Mouse (Mus musculus) Patski (cell line): ENCODE measurements around the gene Atf4. TPM values are rescaled to one million over a fixed set of nuclear protein-coding genes. Genes with fewer than 3 reads are reported as not detected.

Experiments
- ATAC-seq: fragments of 100-300 bp; one replicate; pipeline ENCODE4 v1.8.0; 2021
- CTCF ChIA-PET: fragments of 350-600 bp; sonication (Branson Sonifier 250); formaldehyde crosslinking; loops from one replicate; lab custom pipeline; 2022; ENCODE audit warnings: inconsistent platforms; lab: Charles Lee
- POLR2A ChIA-PET: fragments of 350-600 bp; sonication (Branson Sonifier 250); formaldehyde crosslinking; loops from one replicate; lab custom pipeline; 2022; ENCODE audit warnings: antibody characterized with exemption, inconsistent platforms; lab: Charles Lee
- DNase-seq: peaks from one replicate; pipeline ENCODE4 v3.0.0-alpha.2; 2011; ENCODE audit warnings: low read depth, low spot score
- H3K27me3 ChIP-seq: fragments of 371-371 bp; one replicate; pipeline ENCODE4 v1.5.1; 2021
- CTCF ChIP-seq: fragments of 100-300 bp; IDR thresholded peaks from one replicate; pipeline ENCODE4 v1.5.1; 2021
- in situ Hi-C: fragments of 300-500 bp; cut with MboI; formaldehyde crosslinking; loops from 3 replicates; pipeline ENCODE4 v1.11.1; 2018; ENCODE audit warnings: low pct_unique_long_range_greater_than_20kb, mixed read lengths
- polyA plus RNA-seq: library from polyadenylated mRNA; unstranded; gene quantifications from one replicate; pipeline ENCODE4 v1.2.3, GENCODE M21; 2021

Gene Atf4
- polyA plus RNA-seq: 403 TPM

- peak; percentile 84 for ATAC-seq
- no peak for TF ChIP-seq CTCF
- ChIA-PET CTCF (interaction anchor here (0.9 kb wide), 1 partner anchor 27 kb away, joined by 3 read pairs; no protein-coding TSS in a partner anchor), POLR2A (interaction anchor here (1.1 to 2.2 kb wide), 3 partner anchors 17 to 35 kb away, joined by 6 to 11 read pairs (median 9); partner anchors contain the start of gene Mief1)
- peak; percentile 94 for DNase-seq
- in situ Hi-C loops: loop anchor here (25.0 kb wide), 2 partner anchors 557 to 682 kb away; partner anchors contain the start of gene Adsl
- no peaks in the 10 kb centered on the region for H3K27me3 ChIP-seq
Measured at GRCm38 (mm10) chr15:80254847-80255645, at the start of gene Atf4. Atf4 (plus strand) TSS chr15:80255184.

GRCm38 (mm10) chr15:80206057-80206565 lies 48.9 kb upstream of the Atf4 start:
- ChIA-PET CTCF (interaction anchor here (2.8 kb wide), 1 partner anchor 11 kb away, joined by 12 read pairs; no protein-coding TSS in a partner anchor), POLR2A (no interaction called here)
- ATAC-seq: no peak
- in situ Hi-C loops: no loop called here
- no peaks in the 10 kb centered on the region for H3K27me3 ChIP-seq
- DNase-seq: no peak
- TF ChIP-seq CTCF: no peak

GRCm38 (mm10) chr15:80208446-80208845 lies 46.5 kb upstream of the Atf4 start:
- DNase-seq (no peak), ATAC-seq (no peak)
- POLR2A ChIA-PET: interaction anchor here (0.6 kb wide), 1 partner anchor 8 kb away, joined by 3 read pairs; no protein-coding TSS in a partner anchor
- TF ChIP-seq CTCF: no peak
- CTCF ChIA-PET: interaction anchor here (0.8 to 2.8 kb wide), 2 partner anchors 8 to 10 kb away, joined by 3 to 12 read pairs; no protein-coding TSS in a partner anchor
- in situ Hi-C loops: no loop called here
- no peaks in the 10 kb centered on the region for H3K27me3 ChIP-seq

GRCm38 (mm10) chr15:80213688-80214087 lies 41.3 kb upstream of the Atf4 start:
- in situ Hi-C loops: no loop called here
- DNase-seq (no peak), ATAC-seq (no peak)
- H3K27me3 ChIP-seq: no peaks in the 10 kb centered on the region
- CTCF ChIA-PET: no interaction called here
- POLR2A ChIA-PET: no interaction called here
- TF ChIP-seq CTCF: no peak

GRCm38 (mm10) chr15:80215716-80216479 lies 39.1 kb upstream of the Atf4 start:
- ChIA-PET POLR2A (interaction anchor here (1.0 kb wide), 1 partner anchor 9 kb away, joined by 3 read pairs; no protein-coding TSS in a partner anchor), CTCF (interaction anchor here (0.7 to 2.3 kb wide), 7 partner anchors 9 to 91 kb away, joined by 3 to 12 read pairs (median 4); no protein-coding TSS in a partner anchor)
- no peak for TF ChIP-seq CTCF
- ATAC-seq (no peak), DNase-seq (no peak)
- in situ Hi-C loops: no loop called here
- no peaks in the 10 kb centered on the region for H3K27me3 ChIP-seq

GRCm38 (mm10) chr15:80216480-80216820 lies 38.5 kb upstream of the Atf4 start:
- no peaks in the 10 kb centered on the region for H3K27me3 ChIP-seq
- POLR2A ChIA-PET: interaction anchor here (1.0 to 1.2 kb wide), 2 partner anchors 8 to 57 kb away, joined by 3 read pairs; no protein-coding TSS in a partner anchor
- in situ Hi-C loops: no loop called here

GRCm38 (mm10) chr15:80217476-80217875 lies 37.5 kb upstream of the Atf4 start:
- in situ Hi-C loops: no loop called here
- TF ChIP-seq CTCF: no peak
- ChIA-PET POLR2A (interaction anchor here (1.2 kb wide), 1 partner anchor 58 kb away, joined by 3 read pairs; no protein-coding TSS in a partner anchor), CTCF (interaction anchor here (0.9 to 2.3 kb wide), 3 partner anchors 10 to 492 kb away, joined by 3 to 12 read pairs (median 4); no protein-coding TSS in a partner anchor)
- ATAC-seq: no peak
- no peaks in the 10 kb centered on the region for H3K27me3 ChIP-seq
- no peak for DNase-seq

More at GRCm38 (mm10) chr15:80216480-80216820, 38.5 kb upstream of the Atf4 start:
- ATAC-seq (no peak), DNase-seq (no peak)
- CTCF ChIA-PET: interaction anchor here (0.7 to 2.3 kb wide), 6 partner anchors 9 to 44 kb away, joined by 3 to 12 read pairs (median 4); no protein-coding TSS in a partner anchor
- TF ChIP-seq CTCF: no peak

GRCm38 (mm10) chr15:80219211-80219610 lies 35.8 kb upstream of the Atf4 start:
- peak; percentile 63 for ATAC-seq
- H3K27me3 ChIP-seq: no peaks in the 10 kb centered on the region
- ChIA-PET POLR2A (interaction anchor here (1.7 kb wide), 1 partner anchor 37 kb away, joined by 6 read pairs; no protein-coding TSS in a partner anchor), CTCF (interaction anchor here (0.8 to 1.6 kb wide), 3 partner anchors 11 to 83 kb away, joined by 3 to 5 read pairs (median 3); no protein-coding TSS in a partner anchor)
- in situ Hi-C loops: no loop called here
- TF ChIP-seq CTCF: no peak
- peak; percentile 85 for DNase-seq
